Mouse (Mus musculus): ENCODE results near the gene Ficd. TPM values are rescaled to one million over a fixed set of nuclear protein-coding genes. Genes with fewer than 3 reads are reported as not detected.

Gene Ficd
- polyA plus RNA-seq, 1 experiment, result 4.7 TPM

GRCm38 (mm10) chr5:113788645-113789044 is 53.0 kb downstream of the Ficd start:
- Histone ChIP-seq H3K27me3 (ENCODE audit: control insufficient read depth, insufficient read depth, low read length) (0 out of 2 replicates have a peak, but pooled peaks cover 3% of the 10 kb centered on the region), H3K36me3 (ENCODE audit: control insufficient read depth, insufficient read depth, low read length) (no peaks in the 10 kb centered on the region), H3K4me3 (ENCODE audit: low read depth, low read length) (no peak overlapping the region), H3K27ac (ENCODE audit: insufficient read depth, low read depth, low read length) (no peak overlapping the region), H3K4me1 (ENCODE audit: control insufficient read depth, insufficient read depth, insufficient read length, low read length) (peaks cover 9% of the 10 kb centered on the region)
- no peak for TF ChIP-seq POLR2A (IDR thresholded peaks at IDR 0.05; ENCODE audit: low read depth, low read length)
- TF ChIP-seq CTCF (IDR thresholded peaks at IDR 0.05; ENCODE audit: extremely low read depth, insufficient read length, insufficient replicate concordance, low read depth, low read length), result no peak
- WGBS, result 61% methylated on average over 6 of the region's 6 CpGs

GRCm38 (mm10) chr5:113789075-113789788 is 53.6 kb downstream of the Ficd start:
- peaks cover 9% of the 10 kb centered on the region for H3K4me1 ChIP-seq (ENCODE audit: control insufficient read depth, insufficient read depth, insufficient read length, low read length)
- H3K4me3 ChIP-seq (ENCODE audit: low read depth, low read length), result no peak overlapping the region
- H3K36me3 ChIP-seq (ENCODE audit: control insufficient read depth, insufficient read depth, low read length), result no peaks in the 10 kb centered on the region
- no peak overlapping the region for H3K27ac ChIP-seq (ENCODE audit: insufficient read depth, low read depth, low read length)
- WGBS, result 41% methylated on average over 7 of the region's 7 CpGs
- H3K27me3 ChIP-seq (ENCODE audit: control insufficient read depth, insufficient read depth, low read length), result no peaks in the 10 kb centered on the region
- TF ChIP-seq CTCF (IDR thresholded peaks at IDR 0.05; ENCODE audit: extremely low read depth, insufficient read length, insufficient replicate concordance, low read depth, low read length), result no peak
- TF ChIP-seq POLR2A (IDR thresholded peaks at IDR 0.05; ENCODE audit: low read depth, low read length), result no peak

Other genes with a start within 250 kb of the Ficd start
- 3.5 and 4.9 TPM in 2 replicates for gene Wscd2, start 245.5 kb upstream of the Ficd start, polyA plus RNA-seq (2012; rRNA removed)
- gene Cmklr1, start 85.4 kb upstream of the Ficd start, polyA plus RNA-seq (2012; rRNA removed), result 9.6 and 12.0 TPM in 2 replicates
- gene 1700069L16Rik, start 11.0 kb upstream of the Ficd start, polyA plus RNA-seq (2012; rRNA removed), result not detected in 2 replicates
- 9.3 and 10.7 TPM in 2 replicates for gene Sart3, start 36.7 kb downstream of the Ficd start, polyA plus RNA-seq (2012; rRNA removed)
- 31.2 and 57.5 TPM in 2 replicates for gene Iscu, start 36.9 kb downstream of the Ficd start, polyA plus RNA-seq (2012; rRNA removed)
- 10.1 and 13.5 TPM in 2 replicates for gene Tmem119, start 64.7 kb downstream of the Ficd start, polyA plus RNA-seq (2012; rRNA removed)
- 31.5 and 52.3 TPM in 2 replicates for gene Selplg, start 96.8 kb downstream of the Ficd start, polyA plus RNA-seq (2012; rRNA removed)
- gene Coro1c, start 173.0 kb downstream of the Ficd start, polyA plus RNA-seq (2012; rRNA removed), result 68.3 and 144 TPM in 2 replicates

Measured in small intestine, adult 2 months (tissue).